Mouse (Mus musculus): ENCODE data around the gene Nr1i3. TPM values are rescaled to one million over a fixed set of nuclear protein-coding genes. Genes with fewer than 3 reads are reported as not detected.

Gene Nr1i3
- total and polyA plus RNA-seq, 2 experiments from 2014 or later, result 0.16 TPM; not detected in 1

GRCm38 (mm10) chr1:171223168-171223567, 9.4 kb downstream of the Nr1i3 start:
- no peak for TF ChIP-seq CTCF (IDR thresholded peaks at IDR 0.05; ENCODE audit: low read depth)
- ATAC-seq (no peak), DNase-seq (no peak)
- H3K9me3 ChIP-seq (ENCODE audit: low read length), result no peaks in the 10 kb centered on the region
- H3K4me2 ChIP-seq (ENCODE audit: low read depth), result peak overlapping the region; percentile 83; the same call in 1 of the 2 replicates
- peaks cover 18% of the 10 kb centered on the region for H3K36me3 ChIP-seq (ENCODE audit: insufficient read depth)
- 0 out of 2 replicates have a peak overlapping the region, but pooled peaks have one; percentile 35 for H3K27ac ChIP-seq (ENCODE audit: low read depth, low read length)
- no peaks in the 10 kb centered on the region for H3K27me3 ChIP-seq (ENCODE audit: insufficient read depth, low read length)
- no peak overlapping the region for H3K9ac ChIP-seq
- peak overlapping the region; percentile 56; the same call in 1 of the 2 replicates for H3K4me3 ChIP-seq (ENCODE audit: low read depth, low read length)
- 83% methylated on average over 6 of the region's 6 CpGs for WGBS
- peaks cover 9% of the 10 kb centered on the region for H3K4me1 ChIP-seq (ENCODE audit: insufficient read depth)

DNA sequence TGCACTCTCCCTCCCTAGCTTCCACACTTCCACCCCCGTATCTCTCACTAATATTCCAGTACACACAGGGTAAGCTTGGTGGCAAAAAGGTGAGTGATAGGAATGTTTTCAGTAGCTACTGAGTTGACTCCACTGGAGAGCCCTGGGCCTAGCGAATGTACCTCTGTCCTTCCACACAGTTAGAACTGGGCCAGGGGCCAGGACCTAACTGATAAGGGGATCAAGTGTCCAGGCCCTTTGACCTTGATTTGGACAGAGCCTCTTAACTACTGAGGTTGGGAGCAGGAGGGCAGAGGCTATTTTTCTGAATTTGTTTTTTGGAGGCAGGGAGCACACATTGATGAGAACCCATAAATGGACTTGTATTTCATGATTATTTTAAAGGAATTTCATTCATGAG, 10.0 kb downstream of the Nr1i3 start:
- no peak for ATAC-seq
- no peak for TF ChIP-seq CTCF (IDR thresholded peaks at IDR 0.05; ENCODE audit: low read depth)
- 92% methylated on average over 2 of the region's 2 CpGs for WGBS
- DNase-seq, result no peak
- Histone ChIP-seq H3K9ac (no peak overlapping the region), H3K4me1 (ENCODE audit: insufficient read depth) (peaks cover 9% of the 10 kb centered on the region), H3K4me2 (ENCODE audit: low read depth) (no peak overlapping the region), H3K9me3 (ENCODE audit: low read length) (no peaks in the 10 kb centered on the region), H3K27ac (ENCODE audit: low read depth, low read length) (no peak overlapping the region), H3K4me3 (ENCODE audit: low read depth, low read length) (no peak overlapping the region), H3K27me3 (ENCODE audit: insufficient read depth, low read length) (no peaks in the 10 kb centered on the region), H3K36me3 (ENCODE audit: insufficient read depth) (peaks cover 12% of the 10 kb centered on the region)

GRCm38 (mm10) chr1:171224857-171225256, 11.1 kb downstream of the Nr1i3 start, which contains the start of gene Apoa2:
Gene Apoa2 (plus strand): TSS chr1:171225054.
- Histone ChIP-seq H3K9ac (no peak within 1 kb of the TSS), H3K9me3 (ENCODE audit: low read length) (no peaks in the 10 kb centered on the region), H3K4me1 (ENCODE audit: insufficient read depth) (peaks cover 9% of the 10 kb centered on the region), H3K4me2 (ENCODE audit: low read depth) (no peak within 1 kb of the TSS), H3K27ac (ENCODE audit: low read depth, low read length) (no peak within 1 kb of the TSS), H3K4me3 (ENCODE audit: low read depth, low read length) (no peak within 1 kb of the TSS), H3K36me3 (ENCODE audit: insufficient read depth) (peaks cover 1% of the 10 kb centered on the region), H3K27me3 (ENCODE audit: insufficient read depth, low read length) (no peaks in the 10 kb centered on the region)
- no peak for ATAC-seq
- no peak for DNase-seq
- TF ChIP-seq CTCF (IDR thresholded peaks at IDR 0.05; ENCODE audit: low read depth), result no peak
- 85% methylated on average over 5 of the region's 5 CpGs for WGBS

DNA sequence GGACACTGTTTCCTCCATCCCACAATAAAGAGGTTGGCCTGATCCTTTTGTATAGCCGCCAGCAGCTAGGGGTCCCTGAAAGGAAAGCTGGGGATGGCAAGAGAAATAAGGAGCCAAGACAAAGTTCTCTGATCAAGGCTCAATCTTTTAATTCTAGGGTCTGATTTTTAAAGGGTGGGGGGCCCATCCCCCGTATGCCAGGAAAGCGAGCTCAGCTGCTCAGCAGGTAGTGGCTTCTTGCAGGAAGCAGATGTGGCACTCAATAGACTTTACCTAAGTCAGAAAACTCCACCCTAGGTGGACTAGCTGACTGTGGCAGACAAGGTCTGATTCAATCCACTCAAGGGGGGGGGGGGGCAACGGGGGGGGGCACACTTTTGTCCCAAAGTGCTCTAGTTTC, 13.0 kb downstream of the Nr1i3 start:
- no peaks in the 10 kb centered on the region for H3K27me3 ChIP-seq (ENCODE audit: insufficient read depth, low read length)
- no peak overlapping the region for H3K4me3 ChIP-seq (ENCODE audit: low read depth, low read length)
- H3K4me2 ChIP-seq (ENCODE audit: low read depth), result no peak overlapping the region
- no peak for TF ChIP-seq CTCF (IDR thresholded peaks at IDR 0.05; ENCODE audit: low read depth)
- ATAC-seq (no peak), DNase-seq (no peak)
- no peaks in the 10 kb centered on the region for H3K9me3 ChIP-seq (ENCODE audit: low read length)
- H3K36me3 ChIP-seq (ENCODE audit: insufficient read depth), result no peaks in the 10 kb centered on the region
- H3K27ac ChIP-seq (ENCODE audit: low read depth, low read length), result no peak overlapping the region
- no peak overlapping the region for H3K9ac ChIP-seq
- 0 out of 2 replicates have a peak, but pooled peaks cover under 1% of the 10 kb centered on the region for H3K4me1 ChIP-seq (ENCODE audit: insufficient read depth)
- 39% methylated on average over 4 of the region's 4 CpGs for WGBS

DNA sequence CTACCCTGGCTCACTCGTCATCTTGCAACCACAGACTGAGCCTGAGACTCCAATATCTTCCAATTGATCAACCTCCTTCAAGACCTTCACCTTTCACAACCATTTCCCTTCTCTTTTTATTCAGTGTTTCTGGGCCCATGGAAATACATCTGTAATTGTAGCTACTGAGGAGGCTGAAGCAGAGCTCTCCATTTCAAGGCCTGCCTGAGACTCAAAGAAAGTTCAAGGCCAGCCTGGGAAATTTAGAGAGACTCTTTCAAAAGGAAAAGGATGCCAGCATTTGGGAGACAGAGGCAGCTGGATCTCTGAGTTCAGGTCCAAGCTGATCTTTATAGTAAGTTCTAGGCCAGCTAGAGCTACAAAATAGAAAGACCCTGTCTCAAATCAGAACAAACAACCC, 14.1 kb downstream of the Nr1i3 start:
- no peak for TF ChIP-seq CTCF (IDR thresholded peaks at IDR 0.05; ENCODE audit: low read depth)
- Histone ChIP-seq H3K9me3 (ENCODE audit: low read length) (no peaks in the 10 kb centered on the region), H3K4me3 (ENCODE audit: low read depth, low read length) (no peak overlapping the region), H3K4me2 (ENCODE audit: low read depth) (no peak overlapping the region), H3K27ac (ENCODE audit: low read depth, low read length) (no peak overlapping the region), H3K4me1 (ENCODE audit: insufficient read depth) (no peaks in the 10 kb centered on the region), H3K27me3 (ENCODE audit: insufficient read depth, low read length) (no peaks in the 10 kb centered on the region), H3K36me3 (ENCODE audit: insufficient read depth) (no peaks in the 10 kb centered on the region), H3K9ac (no peak overlapping the region)
- DNase-seq, result no peak
- ATAC-seq, result no peak
- 86% methylated on average over 1 of the region's 1 CpGs for WGBS

DNA sequence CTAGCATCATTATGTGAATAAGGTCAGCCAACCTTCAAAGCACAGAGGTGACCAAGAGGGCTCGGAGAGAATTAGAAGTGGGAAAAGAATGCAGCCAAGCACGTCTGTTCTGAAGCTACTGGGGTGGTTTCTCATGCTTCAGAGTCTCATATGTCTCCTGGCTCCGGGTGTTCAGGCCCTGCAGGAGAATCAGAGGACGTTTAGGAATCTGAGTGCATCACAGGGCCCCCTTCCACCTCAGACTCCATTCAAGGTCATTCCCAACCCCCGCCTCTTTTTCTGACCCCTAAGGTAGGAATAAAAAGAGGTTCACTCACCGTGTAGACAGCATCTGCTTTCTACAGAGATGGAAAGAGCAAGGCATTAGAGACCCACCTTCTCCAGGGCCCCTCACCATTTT, 16.0 kb downstream of the Nr1i3 start:
- TF ChIP-seq CTCF (IDR thresholded peaks at IDR 0.05; ENCODE audit: low read depth), result no peak
- no peak overlapping the region for H3K4me3 ChIP-seq (ENCODE audit: low read depth, low read length)
- H3K4me1 ChIP-seq (ENCODE audit: insufficient read depth), result no peaks in the 10 kb centered on the region
- no peaks in the 10 kb centered on the region for H3K27me3 ChIP-seq (ENCODE audit: insufficient read depth, low read length)
- no peak overlapping the region for H3K27ac ChIP-seq (ENCODE audit: low read depth, low read length)
- H3K9me3 ChIP-seq (ENCODE audit: low read length), result no peaks in the 10 kb centered on the region
- no peak overlapping the region for H3K9ac ChIP-seq
- ATAC-seq, result no peak
- DNase-seq, result no peak
- peaks cover 14% of the 10 kb centered on the region for H3K36me3 ChIP-seq (ENCODE audit: insufficient read depth)
- H3K4me2 ChIP-seq (ENCODE audit: low read depth), result no peak overlapping the region
- WGBS, result 35% methylated on average over 6 of the region's 6 CpGs

- Histone ChIP-seq H3K9ac (no peak overlapping the region), H3K4me2 (ENCODE audit: low read depth) (no peak overlapping the region), H3K27ac (ENCODE audit: low read depth, low read length) (no peak overlapping the region), H3K27me3 (ENCODE audit: insufficient read depth, low read length) (no peaks in the 10 kb centered on the region), H3K4me3 (ENCODE audit: low read depth, low read length) (no peak overlapping the region), H3K4me1 (ENCODE audit: insufficient read depth) (no peaks in the 10 kb centered on the region), H3K36me3 (ENCODE audit: insufficient read depth) (peaks cover 19% of the 10 kb centered on the region), H3K9me3 (ENCODE audit: low read length) (no peaks in the 10 kb centered on the region)
- no peak for ATAC-seq
- no peak for TF ChIP-seq CTCF (IDR thresholded peaks at IDR 0.05; ENCODE audit: low read depth)
- no peak for DNase-seq
- WGBS, result 28% methylated on average over 3 of the region's 3 CpGs
Observed at GRCm38 (mm10) chr1:171230215-171230614, 16.4 kb downstream of the Nr1i3 start.

All from forebrain, postnatal 0 days (tissue).